Mouse (Mus musculus) kidney, embryonic 16.5 days (tissue): Measurements from ENCODE around the gene Jup. TPM values are rescaled to one million over a fixed set of nuclear protein-coding genes. Genes with fewer than 3 reads are reported as not detected.

ENCODE experiments used
- ATAC-seq: fragments of 200-750 bp; cut with Nextera tagmentation; 2 replicates; pipeline ENCODE4 v1.8.0; 2017; ENCODE audit warnings: moderate TSS enrichment; ENCODE audit not compliant: low FRiP score, low TSS enrichment
- H3K27ac ChIP-seq: fragments of 300-500 bp; sonication (generic); 2 replicates; pipeline ENCODE4 v1.5.1; 2014; ENCODE audit warnings: low read length
- H3K27me3 ChIP-seq: fragments of 300-500 bp; sonication (generic); 2 replicates; pipeline ENCODE4 v1.6.1; 2014; ENCODE audit warnings: low read length, control low read depth, mixed read lengths; ENCODE audit not compliant: insufficient read depth
- H3K36me3 ChIP-seq: fragments of 300-500 bp; sonication (generic); 2 replicates; pipeline ENCODE4 v1.6.1; 2014; ENCODE audit warnings: low read length, control low read depth, mixed read lengths; ENCODE audit not compliant: insufficient read depth
- H3K4me1 ChIP-seq: fragments of 300-500 bp; sonication (generic); 2 replicates; pipeline ENCODE4 v1.6.1; 2014; ENCODE audit warnings: low read length, control low read depth, mixed read lengths; ENCODE audit not compliant: insufficient read depth
- H3K4me2 ChIP-seq: fragments of 300-500 bp; sonication (generic); replicated peaks from 2 replicates; pipeline ENCODE4 v1.6.1; 2014; ENCODE audit warnings: low read depth, low read length
- H3K4me3 ChIP-seq: fragments of 300-500 bp; sonication (generic); 2 replicates; pipeline ENCODE4 v1.5.1; 2014; ENCODE audit warnings: mild to moderate bottlenecking, low read length
- H3K9ac ChIP-seq: fragments of 300-500 bp; sonication (generic); replicated peaks from 2 replicates; pipeline ENCODE4 v1.6.1; 2014; ENCODE audit warnings: low read length
- H3K9me3 ChIP-seq: fragments of 300-500 bp; sonication (generic); 2 replicates; pipeline ENCODE4 v1.6.1; 2016; ENCODE audit warnings: low read length, control low read depth
- WGBS: fragments of 180-500 bp; shearing (Covaris S2); extraction: QIAGEN DNeasy Blood & Tissue Kit; methylation state at CpG from one replicate; pipeline ENCODE4 v1.1.7; 2014; 5-methylcytosine and 5-hydroxymethylcytosine counted together
- polyA plus RNA-seq: library from polyadenylated mRNA; unstranded; fragments of >200 nt; fragmentation: Nextera tagmentation; extraction: Ambion mirVana; gene quantifications from 2 replicates; pipeline ENCODE4 v1.2.1, GENCODE M21; 2015

Jup gene
- polyA plus RNA-seq, 1 experiment from 2014 or later, result 153 TPM

DNA sequence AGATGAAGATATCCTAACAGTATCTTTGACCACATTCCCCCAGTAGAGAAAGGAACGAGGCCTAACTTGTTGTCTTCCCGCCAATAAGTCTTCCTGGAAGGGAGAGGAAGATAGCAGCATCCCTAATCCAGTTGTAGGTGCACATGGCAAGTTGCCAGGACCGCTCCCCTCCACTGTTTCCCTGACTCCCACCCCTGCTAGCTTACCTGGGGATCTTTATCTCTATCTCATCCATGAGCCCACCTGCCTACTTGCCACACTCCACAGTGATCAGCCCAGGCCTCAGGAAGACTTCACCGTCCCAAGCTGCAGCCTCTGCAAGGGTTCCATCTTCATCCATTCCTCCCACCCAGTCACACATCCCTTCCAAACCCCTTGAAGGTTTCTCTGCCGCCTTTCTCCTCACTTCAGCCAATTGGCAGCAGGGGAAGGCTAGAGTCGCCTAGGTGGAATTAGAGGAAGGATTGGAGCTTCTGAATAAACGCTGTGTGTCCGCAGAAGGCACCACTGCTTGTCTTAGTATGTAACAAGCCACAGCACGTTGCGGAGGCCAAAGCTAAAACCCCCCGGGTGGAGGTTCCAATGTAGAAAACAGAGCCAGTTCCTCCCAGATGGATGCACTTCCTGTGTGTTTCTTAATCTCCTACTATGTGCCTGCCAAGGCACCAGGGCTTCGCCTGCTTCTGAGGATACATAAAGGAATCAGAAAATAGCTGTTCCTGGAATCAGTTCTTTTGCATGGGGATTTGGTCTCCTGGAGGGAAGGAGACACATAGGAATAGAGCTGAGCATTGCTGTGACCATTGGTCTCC is 2.4 kb upstream of the Jup start:
- WGBS, result 76% methylated on average over 12 of the region's 12 CpGs
- Histone ChIP-seq H3K4me2 (no peak overlapping the region), H3K4me3 (no peak overlapping the region), H3K9me3 (no peaks in the 10 kb centered on the region), H3K27me3 (no peaks in the 10 kb centered on the region), H3K9ac (no peak overlapping the region), H3K4me1 (peaks cover 42% of the 10 kb centered on the region), H3K36me3 (no peaks in the 10 kb centered on the region), H3K27ac (no peak overlapping the region)
- ATAC-seq, result no peak

- no peak overlapping the region for H3K27ac ChIP-seq
- no peak for ATAC-seq
- H3K9ac ChIP-seq, result no peak overlapping the region
- H3K4me1 ChIP-seq, result peaks cover 48% of the 10 kb centered on the region
- H3K4me2 ChIP-seq, result no peak overlapping the region
- H3K9me3 ChIP-seq, result no peaks in the 10 kb centered on the region
- H3K36me3 ChIP-seq, result no peaks in the 10 kb centered on the region
- WGBS, result 57% methylated on average over 9 of the region's 9 CpGs
- H3K4me3 ChIP-seq, result no peak overlapping the region
- H3K27me3 ChIP-seq, result no peaks in the 10 kb centered on the region
Observed at GRCm38 (mm10) chr11:100399320-100399719, 1.8 kb upstream of the Jup start.

DNA sequence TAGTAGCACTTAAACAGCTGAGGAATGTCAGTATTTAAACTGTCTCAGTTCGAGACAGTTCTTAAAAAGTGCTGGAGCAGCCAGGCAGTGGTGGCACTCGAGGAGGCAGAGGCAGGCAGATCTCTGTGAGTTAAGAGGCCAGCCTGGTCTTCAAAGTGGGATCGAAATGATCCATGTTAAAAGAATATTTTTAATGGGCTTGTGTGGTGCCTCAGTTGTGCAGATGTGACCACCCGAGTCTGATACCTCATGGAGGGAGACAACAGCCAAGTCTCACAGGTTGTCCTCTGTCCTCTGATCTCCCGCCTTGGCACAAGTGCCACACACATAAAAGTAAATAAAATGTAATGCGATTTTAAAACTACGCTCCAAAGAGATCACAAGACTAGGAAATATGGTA is 954 bp upstream of the Jup start:
- no peak overlapping the region for H3K4me3 ChIP-seq

GRCm38 (mm10) chr11:100396886-100397599 is 520 bp downstream of the Jup start:
- Histone ChIP-seq H3K4me2 (peak overlapping the region; percentile 75), H3K36me3 (no peaks in the 10 kb centered on the region), H3K27ac (peak overlapping the region; percentile 94), H3K9ac (peak overlapping the region; percentile 93), H3K27me3 (no peaks in the 10 kb centered on the region), H3K4me3 (peak overlapping the region; percentile 86), H3K4me1 (peaks cover 49% of the 10 kb centered on the region), H3K9me3 (no peaks in the 10 kb centered on the region)
- 1% methylated on average over 42 of the region's 42 CpGs for WGBS
- peak; percentile 20 for ATAC-seq

More for the DNA sequence above, 954 bp upstream of the Jup start:
- WGBS, result 92% methylated on average over 7 of the region's 7 CpGs
- Histone ChIP-seq H3K9ac (no peak overlapping the region), H3K27me3 (no peaks in the 10 kb centered on the region), H3K9me3 (no peaks in the 10 kb centered on the region), H3K4me1 (peaks cover 50% of the 10 kb centered on the region), H3K36me3 (no peaks in the 10 kb centered on the region), H3K4me2 (no peak overlapping the region), H3K27ac (no peak overlapping the region)
- ATAC-seq, result no peak

DNA sequence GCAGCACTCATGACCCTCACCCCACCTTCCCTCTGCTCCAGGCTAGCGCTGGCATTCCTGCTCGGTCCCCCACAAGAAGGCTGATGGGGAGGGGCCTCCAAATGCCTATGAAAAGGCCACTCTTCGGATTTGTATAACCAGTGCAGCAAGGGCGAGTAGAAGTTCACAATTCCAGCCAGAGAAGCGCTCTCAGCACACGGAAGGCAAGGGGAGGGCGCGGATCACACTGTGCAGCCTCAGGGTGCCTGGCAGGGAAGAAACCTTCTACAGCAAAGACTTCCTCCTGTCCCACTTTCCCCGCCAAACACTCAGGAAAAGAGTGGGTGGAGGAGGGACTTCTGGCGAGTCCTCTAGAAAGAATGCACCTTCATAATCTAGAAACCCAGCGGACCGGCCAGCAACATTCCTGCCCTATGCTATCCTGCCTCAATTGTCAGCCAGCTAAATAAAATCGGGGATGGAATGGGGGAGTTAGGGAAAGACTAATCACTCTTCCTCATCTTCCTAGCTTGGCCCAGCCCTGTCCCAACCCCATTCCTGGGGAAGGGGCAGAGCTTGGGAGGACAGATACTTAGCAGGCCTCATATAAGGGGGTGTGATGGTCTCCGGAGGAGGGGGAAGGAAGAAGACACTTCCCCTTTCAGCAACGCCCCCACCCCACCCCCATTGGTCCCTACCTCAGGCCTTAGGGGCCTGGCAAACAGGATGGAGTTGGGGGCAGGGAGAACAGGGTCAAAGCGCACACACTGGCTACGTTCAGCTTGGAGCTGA is 1.5 kb downstream of the Jup start:
- peak overlapping the region; percentile 86 for H3K4me3 ChIP-seq
- no peaks in the 10 kb centered on the region for H3K27me3 ChIP-seq
- WGBS, result 24% methylated on average over 17 of the region's 17 CpGs
- peak overlapping the region; percentile 75 for H3K4me2 ChIP-seq
- peak overlapping the region; percentile 94 for H3K27ac ChIP-seq
- no peaks in the 10 kb centered on the region for H3K36me3 ChIP-seq
- H3K4me1 ChIP-seq, result peaks cover 55% of the 10 kb centered on the region
- H3K9me3 ChIP-seq, result no peaks in the 10 kb centered on the region
- ATAC-seq, result 0 out of 2 replicates have a peak, but pooled peaks have one; percentile 4
- peak overlapping the region; percentile 93 for H3K9ac ChIP-seq

GRCm38 (mm10) chr11:100395200-100395599 is 2.4 kb downstream of the Jup start:
- peak overlapping the region; percentile 93 for H3K9ac ChIP-seq
- H3K4me1 ChIP-seq, result peaks cover 64% of the 10 kb centered on the region
- WGBS, result 6% methylated on average over 11 of the region's 11 CpGs
- peak overlapping the region; percentile 94 for H3K27ac ChIP-seq
- H3K9me3 ChIP-seq, result no peaks in the 10 kb centered on the region
- H3K4me3 ChIP-seq, result peak overlapping the region; percentile 86
- H3K4me2 ChIP-seq, result peak overlapping the region; percentile 75
- H3K36me3 ChIP-seq, result no peaks in the 10 kb centered on the region
- ATAC-seq, result peak; percentile 10; the same call in 1 of the 2 replicates
- H3K27me3 ChIP-seq, result no peaks in the 10 kb centered on the region

DNA sequence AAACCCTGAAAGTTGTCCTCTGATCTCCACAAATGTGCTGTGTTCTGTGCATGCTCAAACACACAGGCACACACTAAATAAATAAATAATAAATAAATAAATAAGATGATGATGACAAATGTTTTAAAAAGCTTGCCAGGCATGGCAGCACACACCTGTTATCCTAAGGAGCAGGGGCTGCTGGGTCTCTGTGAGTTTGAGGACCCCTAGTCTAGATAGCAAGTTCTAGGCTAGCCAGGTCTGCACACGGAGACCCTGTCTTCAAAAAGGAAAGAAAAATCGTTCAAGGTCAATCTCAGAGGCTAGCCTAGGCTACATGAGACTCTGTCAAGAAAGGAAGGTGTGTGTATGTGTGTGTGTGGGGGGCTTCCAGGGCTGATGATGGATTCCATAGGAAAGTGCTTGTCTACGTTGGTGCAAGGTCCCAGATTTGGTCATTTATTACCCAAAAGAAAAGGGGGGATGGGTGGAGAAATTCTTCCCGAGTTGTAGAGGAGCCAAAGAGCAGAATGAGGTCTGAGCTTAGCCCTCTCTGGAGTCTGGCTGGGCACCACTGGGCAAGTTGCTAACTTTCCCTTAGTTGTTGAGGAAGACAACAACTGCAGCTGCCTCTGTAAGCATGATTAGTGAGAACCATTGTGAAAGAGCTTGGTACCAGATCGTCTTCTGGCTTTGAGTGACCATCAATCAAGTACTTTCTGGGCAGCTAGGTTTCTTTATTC is 3.0 kb downstream of the Jup start:
- WGBS, result 38% methylated on average over 5 of the region's 5 CpGs

DNA sequence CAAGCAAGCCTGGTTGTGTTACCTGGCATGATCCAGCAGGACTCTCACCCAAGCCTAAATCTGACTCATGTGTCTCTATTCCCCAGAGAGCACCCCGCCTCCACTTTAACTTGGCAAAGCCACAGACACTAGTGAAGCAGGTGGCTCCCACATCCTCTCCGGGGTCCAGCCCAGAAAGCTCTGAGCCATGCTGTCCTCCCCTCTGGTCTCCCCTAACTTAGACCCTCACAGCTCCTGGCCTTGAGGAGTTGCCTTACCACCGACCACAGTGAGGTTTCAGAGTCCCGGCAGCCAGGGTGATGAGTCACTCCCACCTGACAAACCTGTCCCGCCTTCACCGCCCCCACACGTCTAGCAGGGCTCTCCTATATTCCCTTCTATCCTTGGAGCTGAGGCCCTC is 3.8 kb downstream of the Jup start:
- Histone ChIP-seq H3K9me3 (no peaks in the 10 kb centered on the region), H3K4me1 (peaks cover 74% of the 10 kb centered on the region), H3K36me3 (no peaks in the 10 kb centered on the region), H3K27me3 (no peaks in the 10 kb centered on the region), H3K27ac (0 out of 2 replicates have a peak overlapping the region, but pooled peaks have one; percentile 16), H3K4me2 (peak overlapping the region; percentile 20; the same call in 1 of the 2 replicates), H3K4me3 (no peak overlapping the region), H3K9ac (no peak overlapping the region; the same call in 1 of the 2 replicates)
- ATAC-seq, result no peak
- WGBS, result 41% methylated on average over 7 of the region's 7 CpGs

More for the DNA sequence above, 3.0 kb downstream of the Jup start:
- H3K9ac ChIP-seq, result peak overlapping the region; percentile 93
- no peaks in the 10 kb centered on the region for H3K27me3 ChIP-seq
- H3K27ac ChIP-seq, result peak overlapping the region; percentile 94
- H3K4me3 ChIP-seq, result peak overlapping the region; percentile 86
- H3K4me2 ChIP-seq, result peak overlapping the region; percentile 75
- no peaks in the 10 kb centered on the region for H3K9me3 ChIP-seq
- H3K4me1 ChIP-seq, result peaks cover 71% of the 10 kb centered on the region
- no peak for ATAC-seq
- no peaks in the 10 kb centered on the region for H3K36me3 ChIP-seq

GRCm38 (mm10) chr11:100392958-100393357 is 4.6 kb downstream of the Jup start:
- H3K4me3 ChIP-seq, result no peak overlapping the region
- no peak for ATAC-seq
- no peaks in the 10 kb centered on the region for H3K27me3 ChIP-seq
- no peak overlapping the region for H3K27ac ChIP-seq
- H3K4me1 ChIP-seq, result peaks cover 82% of the 10 kb centered on the region
- WGBS, result 78% methylated on average over 5 of the region's 5 CpGs
- H3K4me2 ChIP-seq, result no peak overlapping the region
- no peaks in the 10 kb centered on the region for H3K36me3 ChIP-seq
- no peaks in the 10 kb centered on the region for H3K9me3 ChIP-seq
- peak overlapping the region; percentile 7; the same call in 1 of the 2 replicates for H3K9ac ChIP-seq
